Mouse (Mus musculus): ENCODE results near the gene Nek11. TPM values are rescaled to one million over a fixed set of nuclear protein-coding genes. Genes with fewer than 3 reads are reported as not detected.

Nek11 gene
- polyA plus RNA-seq, 1 experiment from 2014 or later, result 0.18 TPM

GRCm38 (mm10) chr9:105274286-105274685, 121.0 kb downstream of the Nek11 start:
- no peak overlapping the region for H3K4me2 ChIP-seq (ENCODE audit: low read length)
- no peak overlapping the region for H3K4me3 ChIP-seq (ENCODE audit: control insufficient read depth in 1 of 2, insufficient read depth in 1 of 2, low read depth in 1 of 2, low read length in 2 of 2)
- no peak overlapping the region for H3K27ac ChIP-seq (replicated peaks in 1 of 2; ENCODE audit: control insufficient read depth in 1 of 2, insufficient read depth in 1 of 2, low read depth in 2 of 2, low read length in 2 of 2)
- ATAC-seq (ENCODE audit: insufficient number of reproducible peaks, insufficient read depth, low FRiP score, low read depth), result no peak
- no peak overlapping the region for H3K9ac ChIP-seq (ENCODE audit: low read length)
- H3K27me3 ChIP-seq (ENCODE audit: control insufficient read depth, insufficient read depth, low read length), result no peaks in the 10 kb centered on the region
- no peaks in the 10 kb centered on the region for H3K36me3 ChIP-seq (ENCODE audit: control insufficient read depth, insufficient read depth, low read length)
- no peaks in the 10 kb centered on the region for H3K9me3 ChIP-seq (ENCODE audit: control insufficient read depth, low read length)
- H3K4me1 ChIP-seq (ENCODE audit: control insufficient read depth in 2 of 2, insufficient read depth in 2 of 2, low read length in 2 of 2), result no peaks in the 10 kb centered on the region
- 55% methylated on average over 6 of the region's 6 CpGs for WGBS

- no peaks in the 10 kb centered on the region for H3K4me1 ChIP-seq (ENCODE audit: control insufficient read depth in 2 of 2, insufficient read depth in 2 of 2, low read length in 2 of 2)
- no peaks in the 10 kb centered on the region for H3K27me3 ChIP-seq (ENCODE audit: control insufficient read depth, insufficient read depth, low read length)
- ATAC-seq (ENCODE audit: insufficient number of reproducible peaks, insufficient read depth, low FRiP score, low read depth), result no peak
- 9% methylated on average over 7 of the region's 7 CpGs for WGBS
- no peak overlapping the region for H3K4me3 ChIP-seq (ENCODE audit: control insufficient read depth in 1 of 2, insufficient read depth in 1 of 2, low read depth in 1 of 2, low read length in 2 of 2)
- H3K36me3 ChIP-seq (ENCODE audit: control insufficient read depth, insufficient read depth, low read length), result no peaks in the 10 kb centered on the region
- no peak overlapping the region for H3K4me2 ChIP-seq (ENCODE audit: low read length)
- H3K9me3 ChIP-seq (ENCODE audit: control insufficient read depth, low read length), result no peaks in the 10 kb centered on the region
- no peak overlapping the region for H3K27ac ChIP-seq (replicated peaks in 1 of 2; ENCODE audit: control insufficient read depth in 1 of 2, insufficient read depth in 1 of 2, low read depth in 2 of 2, low read length in 2 of 2)
- H3K9ac ChIP-seq (ENCODE audit: low read length), result no peak overlapping the region
Observed at GRCm38 (mm10) chr9:105272241-105272640, 123.1 kb downstream of the Nek11 start.

GRCm38 (mm10) chr9:105263140-105263539, 132.2 kb downstream of the Nek11 start:
- H3K4me3 ChIP-seq (ENCODE audit: control insufficient read depth in 1 of 2, insufficient read depth in 1 of 2, low read depth in 1 of 2, low read length in 2 of 2), result no peak overlapping the region
- H3K4me2 ChIP-seq (ENCODE audit: low read length), result no peak overlapping the region
- no peaks in the 10 kb centered on the region for H3K4me1 ChIP-seq (ENCODE audit: control insufficient read depth in 2 of 2, insufficient read depth in 2 of 2, low read length in 2 of 2)
- H3K27ac ChIP-seq (replicated peaks in 1 of 2; ENCODE audit: control insufficient read depth in 1 of 2, insufficient read depth in 1 of 2, low read depth in 2 of 2, low read length in 2 of 2), result no peak overlapping the region
- WGBS, result 69% methylated on average over 2 of the region's 2 CpGs
- H3K9ac ChIP-seq (ENCODE audit: low read length), result no peak overlapping the region
- no peaks in the 10 kb centered on the region for H3K9me3 ChIP-seq (ENCODE audit: control insufficient read depth, low read length)
- H3K36me3 ChIP-seq (ENCODE audit: control insufficient read depth, insufficient read depth, low read length), result no peaks in the 10 kb centered on the region
- no peaks in the 10 kb centered on the region for H3K27me3 ChIP-seq (ENCODE audit: control insufficient read depth, insufficient read depth, low read length)
- ATAC-seq (ENCODE audit: insufficient number of reproducible peaks, insufficient read depth, low FRiP score, low read depth), result no peak

- Histone ChIP-seq H3K4me3 (ENCODE audit: control insufficient read depth in 1 of 2, insufficient read depth in 1 of 2, low read depth in 1 of 2, low read length in 2 of 2) (no peak overlapping the region), H3K27me3 (ENCODE audit: control insufficient read depth, insufficient read depth, low read length) (no peaks in the 10 kb centered on the region), H3K9me3 (ENCODE audit: control insufficient read depth, low read length) (no peaks in the 10 kb centered on the region), H3K27ac (replicated peaks in 1 of 2; ENCODE audit: control insufficient read depth in 1 of 2, insufficient read depth in 1 of 2, low read depth in 2 of 2, low read length in 2 of 2) (no peak overlapping the region), H3K36me3 (ENCODE audit: control insufficient read depth, insufficient read depth, low read length) (no peaks in the 10 kb centered on the region), H3K4me1 (ENCODE audit: control insufficient read depth in 2 of 2, insufficient read depth in 2 of 2, low read length in 2 of 2) (no peaks in the 10 kb centered on the region), H3K4me2 (ENCODE audit: low read length) (no peak overlapping the region), H3K9ac (ENCODE audit: low read length) (no peak overlapping the region)
- ATAC-seq (ENCODE audit: insufficient number of reproducible peaks, insufficient read depth, low FRiP score, low read depth), result no peak
- 64% methylated on average over 10 of the region's 10 CpGs for WGBS
Observed at GRCm38 (mm10) chr9:105257668-105258067, 137.7 kb downstream of the Nek11 start.

- 76% methylated on average over 1 of the region's 1 CpGs for WGBS
- ATAC-seq (ENCODE audit: insufficient number of reproducible peaks, insufficient read depth, low FRiP score, low read depth), result no peak
- Histone ChIP-seq H3K27ac (replicated peaks in 1 of 2; ENCODE audit: control insufficient read depth in 1 of 2, insufficient read depth in 1 of 2, low read depth in 2 of 2, low read length in 2 of 2) (no peak overlapping the region), H3K36me3 (ENCODE audit: control insufficient read depth, insufficient read depth, low read length) (no peaks in the 10 kb centered on the region), H3K9me3 (ENCODE audit: control insufficient read depth, low read length) (no peaks in the 10 kb centered on the region), H3K4me3 (ENCODE audit: control insufficient read depth in 1 of 2, insufficient read depth in 1 of 2, low read depth in 1 of 2, low read length in 2 of 2) (no peak overlapping the region), H3K4me1 (ENCODE audit: control insufficient read depth in 2 of 2, insufficient read depth in 2 of 2, low read length in 2 of 2) (no peaks in the 10 kb centered on the region), H3K4me2 (ENCODE audit: low read length) (no peak overlapping the region), H3K27me3 (ENCODE audit: control insufficient read depth, insufficient read depth, low read length) (no peaks in the 10 kb centered on the region), H3K9ac (ENCODE audit: low read length) (no peak overlapping the region)
Observed at GRCm38 (mm10) chr9:105254076-105254475, 141.2 kb downstream of the Nek11 start.

- peaks cover 6% of the 10 kb centered on the region; the same call in 1 of the 2 replicates for H3K9me3 ChIP-seq (ENCODE audit: control insufficient read depth, low read length)
- no peaks in the 10 kb centered on the region for H3K27me3 ChIP-seq (ENCODE audit: control insufficient read depth, insufficient read depth, low read length)
- ATAC-seq (ENCODE audit: insufficient number of reproducible peaks, insufficient read depth, low FRiP score, low read depth), result no peak
- no peak overlapping the region for H3K4me2 ChIP-seq (ENCODE audit: low read length)
- H3K4me3 ChIP-seq (ENCODE audit: control insufficient read depth in 1 of 2, insufficient read depth in 1 of 2, low read depth in 1 of 2, low read length in 2 of 2), result no peak overlapping the region
- no peak overlapping the region for H3K27ac ChIP-seq (replicated peaks in 1 of 2; ENCODE audit: control insufficient read depth in 1 of 2, insufficient read depth in 1 of 2, low read depth in 2 of 2, low read length in 2 of 2)
- no peaks in the 10 kb centered on the region for H3K4me1 ChIP-seq (ENCODE audit: control insufficient read depth in 2 of 2, insufficient read depth in 2 of 2, low read length in 2 of 2)
- H3K36me3 ChIP-seq (ENCODE audit: control insufficient read depth, insufficient read depth, low read length), result no peaks in the 10 kb centered on the region
- WGBS, result 68% methylated on average over 4 of the region's 4 CpGs
- H3K9ac ChIP-seq (ENCODE audit: low read length), result no peak overlapping the region
Observed at GRCm38 (mm10) chr9:105252349-105253041, 142.8 kb downstream of the Nek11 start.

- WGBS, result 87% methylated on average over 4 of the region's 4 CpGs
- Histone ChIP-seq H3K36me3 (ENCODE audit: control insufficient read depth, insufficient read depth, low read length) (no peaks in the 10 kb centered on the region), H3K4me2 (ENCODE audit: low read length) (no peak overlapping the region), H3K9ac (ENCODE audit: low read length) (no peak overlapping the region), H3K27me3 (ENCODE audit: control insufficient read depth, insufficient read depth, low read length) (no peaks in the 10 kb centered on the region), H3K4me1 (ENCODE audit: control insufficient read depth in 2 of 2, insufficient read depth in 2 of 2, low read length in 2 of 2) (no peaks in the 10 kb centered on the region), H3K27ac (replicated peaks in 1 of 2; ENCODE audit: control insufficient read depth in 1 of 2, insufficient read depth in 1 of 2, low read depth in 2 of 2, low read length in 2 of 2) (no peak overlapping the region), H3K4me3 (ENCODE audit: control insufficient read depth in 1 of 2, insufficient read depth in 1 of 2, low read depth in 1 of 2, low read length in 2 of 2) (no peak overlapping the region), H3K9me3 (ENCODE audit: control insufficient read depth, low read length) (peaks cover 6% of the 10 kb centered on the region; the same call in 1 of the 2 replicates)
- ATAC-seq (ENCODE audit: insufficient number of reproducible peaks, insufficient read depth, low FRiP score, low read depth), result no peak
Observed at GRCm38 (mm10) chr9:105251256-105251655, 144.1 kb downstream of the Nek11 start.

GRCm38 (mm10) chr9:105244024-105244423, 151.3 kb downstream of the Nek11 start:
- Histone ChIP-seq H3K4me3 (ENCODE audit: control insufficient read depth in 1 of 2, insufficient read depth in 1 of 2, low read depth in 1 of 2, low read length in 2 of 2) (no peak overlapping the region), H3K27me3 (ENCODE audit: control insufficient read depth, insufficient read depth, low read length) (no peaks in the 10 kb centered on the region), H3K9me3 (ENCODE audit: control insufficient read depth, low read length) (peaks cover 6% of the 10 kb centered on the region), H3K36me3 (ENCODE audit: control insufficient read depth, insufficient read depth, low read length) (no peaks in the 10 kb centered on the region), H3K4me1 (ENCODE audit: control insufficient read depth in 2 of 2, insufficient read depth in 2 of 2, low read length in 2 of 2) (no peaks in the 10 kb centered on the region), H3K9ac (ENCODE audit: low read length) (no peak overlapping the region), H3K27ac (replicated peaks in 1 of 2; ENCODE audit: control insufficient read depth in 1 of 2, insufficient read depth in 1 of 2, low read depth in 2 of 2, low read length in 2 of 2) (no peak overlapping the region), H3K4me2 (ENCODE audit: low read length) (no peak overlapping the region)
- ATAC-seq (ENCODE audit: insufficient number of reproducible peaks, insufficient read depth, low FRiP score, low read depth), result no peak
- 26% methylated on average over 5 of the region's 5 CpGs for WGBS
